Mouse (Mus musculus): ENCODE measurements around the gene Fads2. TPM values are rescaled to one million over a fixed set of nuclear protein-coding genes. Genes with fewer than 3 reads are reported as not detected.

The Fads2 gene
- 41.5 and 55.5 TPM in 2 replicates for total RNA-seq (2012; rRNA removed)

DNA sequence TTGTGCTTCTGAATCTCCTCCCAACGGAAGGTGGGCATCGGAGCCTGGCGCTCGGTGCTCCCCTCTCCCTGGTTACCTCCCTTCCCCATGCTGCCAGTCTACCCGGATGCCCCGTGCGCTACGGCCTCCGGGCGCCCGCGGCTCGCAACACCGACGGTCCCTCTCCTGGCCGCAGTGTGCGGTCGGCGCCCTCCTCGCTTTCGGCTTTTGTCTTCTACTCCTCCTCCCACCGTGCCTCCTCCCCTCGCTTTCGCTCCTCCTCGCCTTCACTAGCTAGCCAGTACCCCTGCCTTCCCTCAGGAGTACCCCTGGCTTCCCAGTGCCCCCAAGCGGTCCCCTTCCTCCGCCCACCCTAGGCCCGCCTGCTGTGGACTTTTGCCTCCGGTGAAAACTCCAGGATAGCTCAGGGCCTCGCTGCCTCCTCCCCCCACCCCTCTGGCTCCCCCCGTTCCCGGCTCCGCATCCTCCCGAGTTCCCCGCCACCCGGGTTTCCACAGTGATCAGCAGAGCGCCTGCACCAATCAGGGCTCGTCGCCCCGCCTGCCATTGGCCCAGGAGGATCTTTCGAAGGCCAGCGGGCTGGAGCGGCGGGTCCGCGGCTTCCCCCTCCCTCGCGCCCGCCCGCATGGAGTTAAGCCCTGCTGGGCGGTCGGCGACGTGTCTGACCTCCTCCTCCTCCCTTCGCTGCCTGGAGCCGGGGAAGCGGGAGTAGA lies at the start of gene Fads2:
Gene Fads2 (minus strand): TSS at position 406 of the 713 bp plus-strand sequence.
- Histone ChIP-seq H3K4me3 (ENCODE audit: insufficient read depth in 1 of 2, low read depth in 1 of 2, low read length in 2 of 2, poor library complexity in 1 of 2, severe bottlenecking in 1 of 2) (peak within 1 kb of the TSS; percentile 89 to 98), H3K4me1 (ENCODE audit: control insufficient read depth in 2 of 2, insufficient read depth in 2 of 2, low read length in 2 of 2, poor library complexity in 1 of 2) (peaks cover 3 to 13% of the 10 kb centered on the region in 2 experiments; a peak in 2 of 4 replicates), H3K9me3 (ENCODE audit: control insufficient read depth, insufficient read depth, low read depth, low read length) (no peaks in the 10 kb centered on the region), H3K9ac (ENCODE audit: insufficient read depth, low read depth, low read length, poor library complexity, severe bottlenecking) (peak within 1 kb of the TSS; percentile 88), H3K27ac (ENCODE audit: insufficient read depth, low read depth, low read length, poor library complexity, severe bottlenecking) (peak within 1 kb of the TSS; percentile 80), H3K36me3 (ENCODE audit: control insufficient read depth, insufficient read depth, low read length, poor library complexity, severe bottlenecking) (peaks cover 12% of the 10 kb centered on the region; the same call in 1 of the 2 replicates)
- TF ChIP-seq HCFC1 (IDR thresholded peaks at IDR 0.05; ENCODE audit: borderline replicate concordance, insufficient read depth, low read length) (no peak), ZNF384 (IDR thresholded peaks at IDR 0.05; ENCODE audit: low read depth, low read length) (no peak), ZC3H11A (IDR thresholded peaks at IDR 0.05; ENCODE audit: borderline replicate concordance, low read depth, low read length) (no peak), CHD2 (IDR thresholded peaks at IDR 0.05; ENCODE audit: low read depth, low read length) (no peak), MAFK (IDR thresholded peaks at IDR 0.05; ENCODE audit: insufficient read depth, low read depth, low read length) (no peak)
- DNase-seq (ENCODE audit: low read depth, low spot score), result peak; percentile 84
- in situ Hi-C loops (cut with MboI; ENCODE audit: low sequenced_read_pairs in 2 of 2, unreplicated experiment in 2 of 2), result no loop called here

DNA sequence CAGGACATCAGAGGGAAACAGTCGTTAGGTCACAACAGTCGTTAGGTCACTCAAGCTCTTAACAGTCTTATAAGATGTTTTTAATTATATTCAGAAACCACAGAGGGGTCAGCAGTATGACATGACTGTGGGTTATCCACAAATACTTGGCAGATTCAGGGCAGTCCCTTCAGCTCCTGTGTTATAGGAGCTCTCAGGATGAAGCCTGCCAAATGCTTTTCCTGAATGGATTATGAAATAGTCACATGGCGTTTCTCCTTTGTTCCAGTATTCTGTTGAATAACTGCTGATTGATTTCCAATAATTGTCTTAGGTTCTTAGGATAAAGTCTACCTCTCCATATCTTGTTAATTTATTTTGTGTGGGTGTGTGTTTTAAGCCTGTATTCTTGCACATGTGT lies 47.6 kb upstream of the Fads2 start:
- DNase-seq (ENCODE audit: low read depth, low spot score), result no peak

DNA sequence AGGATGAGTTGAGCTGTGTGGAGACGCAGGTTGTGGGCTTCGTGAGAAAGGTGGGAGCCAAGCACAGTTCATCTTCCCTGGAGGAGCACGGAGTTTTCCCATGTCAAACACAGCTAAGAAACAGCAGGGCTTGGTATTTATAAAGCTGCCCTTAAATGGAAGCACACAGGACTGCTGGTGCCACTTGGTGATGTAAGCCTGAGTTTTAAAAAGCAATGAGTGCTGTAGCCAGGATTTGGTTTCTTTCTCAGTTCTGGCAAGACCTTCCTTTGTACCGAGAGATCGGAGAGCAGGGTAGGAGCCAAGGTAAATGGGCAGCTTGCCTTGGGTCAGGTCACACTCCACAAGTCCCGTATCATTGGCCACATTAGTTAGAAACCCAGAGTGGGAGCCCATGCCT lies 47.0 kb upstream of the Fads2 start:
- in situ Hi-C loops (cut with MboI; ENCODE audit: low sequenced_read_pairs in 2 of 2, unreplicated experiment in 2 of 2), result no loop called here

More for the DNA sequence above, 47.6 kb upstream of the Fads2 start:
- Histone ChIP-seq H3K4me1 (ENCODE audit: control insufficient read depth in 2 of 2, insufficient read depth in 2 of 2, low read length in 2 of 2, poor library complexity in 1 of 2) (peaks cover 2 to 8% of the 10 kb centered on the region in 2 experiments; a peak in 2 of 4 replicates), H3K9ac (ENCODE audit: insufficient read depth, low read depth, low read length, poor library complexity, severe bottlenecking) (no peak overlapping the region), H3K4me3 (ENCODE audit: insufficient read depth in 1 of 2, low read depth in 1 of 2, low read length in 2 of 2, poor library complexity in 1 of 2, severe bottlenecking in 1 of 2) (no peak overlapping the region), H3K9me3 (ENCODE audit: control insufficient read depth, insufficient read depth, low read depth, low read length) (no peaks in the 10 kb centered on the region), H3K27ac (ENCODE audit: insufficient read depth, low read depth, low read length, poor library complexity, severe bottlenecking) (no peak overlapping the region), H3K36me3 (ENCODE audit: control insufficient read depth, insufficient read depth, low read length, poor library complexity, severe bottlenecking) (no peaks in the 10 kb centered on the region)
- TF ChIP-seq MAFK (IDR thresholded peaks at IDR 0.05; ENCODE audit: insufficient read depth, low read depth, low read length) (no peak), HCFC1 (IDR thresholded peaks at IDR 0.05; ENCODE audit: borderline replicate concordance, insufficient read depth, low read length) (no peak), ZNF384 (IDR thresholded peaks at IDR 0.05; ENCODE audit: low read depth, low read length) (no peak), CHD2 (IDR thresholded peaks at IDR 0.05; ENCODE audit: low read depth, low read length) (no peak), ZC3H11A (IDR thresholded peaks at IDR 0.05; ENCODE audit: borderline replicate concordance, low read depth, low read length) (no peak)
- in situ Hi-C loops (cut with MboI; ENCODE audit: low sequenced_read_pairs in 2 of 2, unreplicated experiment in 2 of 2), result no loop called here

DNA sequence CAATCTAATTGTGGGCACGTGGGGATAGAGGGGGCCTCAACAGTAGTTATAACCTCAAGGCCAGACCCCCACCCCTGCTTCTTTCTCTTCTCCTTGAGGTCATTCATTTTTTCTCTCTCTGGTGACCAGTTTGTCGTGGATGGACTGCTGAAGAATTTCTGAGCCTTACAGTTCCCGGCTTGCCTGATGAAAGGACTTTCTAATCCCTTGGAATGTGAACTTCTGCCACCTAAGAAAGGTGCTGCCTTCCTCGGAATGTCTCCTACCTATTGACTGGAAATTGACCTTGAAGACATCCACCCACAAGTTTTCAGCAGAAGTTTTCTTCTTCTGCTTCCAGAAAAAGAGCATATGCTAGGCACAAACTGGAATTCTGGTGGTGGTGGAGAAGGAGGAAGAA lies 42.9 kb upstream of the Fads2 start:
- peaks cover 2 to 13% of the 10 kb centered on the region in 2 experiments; a peak in 1 of 4 replicates for H3K4me1 ChIP-seq (ENCODE audit: control insufficient read depth in 2 of 2, insufficient read depth in 2 of 2, low read length in 2 of 2, poor library complexity in 1 of 2)
- no peak overlapping the region for H3K9ac ChIP-seq (ENCODE audit: insufficient read depth, low read depth, low read length, poor library complexity, severe bottlenecking)
- no peaks in the 10 kb centered on the region for H3K36me3 ChIP-seq (ENCODE audit: control insufficient read depth, insufficient read depth, low read length, poor library complexity, severe bottlenecking)
- no peak for TF ChIP-seq ZNF384 (IDR thresholded peaks at IDR 0.05; ENCODE audit: low read depth, low read length)
- no peak for TF ChIP-seq MAFK (IDR thresholded peaks at IDR 0.05; ENCODE audit: insufficient read depth, low read depth, low read length)
- no peak for TF ChIP-seq CHD2 (IDR thresholded peaks at IDR 0.05; ENCODE audit: low read depth, low read length)
- no peak for TF ChIP-seq ZC3H11A (IDR thresholded peaks at IDR 0.05; ENCODE audit: borderline replicate concordance, low read depth, low read length)
- TF ChIP-seq HCFC1 (IDR thresholded peaks at IDR 0.05; ENCODE audit: borderline replicate concordance, insufficient read depth, low read length), result no peak
- H3K27ac ChIP-seq (ENCODE audit: insufficient read depth, low read depth, low read length, poor library complexity, severe bottlenecking), result no peak overlapping the region
- no peak overlapping the region for H3K4me3 ChIP-seq (ENCODE audit: insufficient read depth in 1 of 2, low read depth in 1 of 2, low read length in 2 of 2, poor library complexity in 1 of 2, severe bottlenecking in 1 of 2)
- no peak for DNase-seq (ENCODE audit: low read depth, low spot score)
- H3K9me3 ChIP-seq (ENCODE audit: control insufficient read depth, insufficient read depth, low read depth, low read length), result no peaks in the 10 kb centered on the region
- in situ Hi-C loops (cut with MboI; ENCODE audit: low sequenced_read_pairs in 2 of 2, unreplicated experiment in 2 of 2), result no loop called here

More for the DNA sequence above, 47.0 kb upstream of the Fads2 start:
- H3K27ac ChIP-seq (ENCODE audit: insufficient read depth, low read depth, low read length, poor library complexity, severe bottlenecking), result no peak overlapping the region
- H3K4me1 ChIP-seq (ENCODE audit: control insufficient read depth in 2 of 2, insufficient read depth in 2 of 2, low read length in 2 of 2, poor library complexity in 1 of 2), result peaks cover 2 to 11% of the 10 kb centered on the region in 2 experiments; a peak in 2 of 4 replicates
- H3K9me3 ChIP-seq (ENCODE audit: control insufficient read depth, insufficient read depth, low read depth, low read length), result no peaks in the 10 kb centered on the region
- H3K36me3 ChIP-seq (ENCODE audit: control insufficient read depth, insufficient read depth, low read length, poor library complexity, severe bottlenecking), result no peaks in the 10 kb centered on the region
- TF ChIP-seq HCFC1 (IDR thresholded peaks at IDR 0.05; ENCODE audit: borderline replicate concordance, insufficient read depth, low read length) (no peak), CHD2 (IDR thresholded peaks at IDR 0.05; ENCODE audit: low read depth, low read length) (no peak), ZC3H11A (IDR thresholded peaks at IDR 0.05; ENCODE audit: borderline replicate concordance, low read depth, low read length) (no peak), ZNF384 (IDR thresholded peaks at IDR 0.05; ENCODE audit: low read depth, low read length) (no peak), MAFK (IDR thresholded peaks at IDR 0.05; ENCODE audit: insufficient read depth, low read depth, low read length) (no peak)
- H3K9ac ChIP-seq (ENCODE audit: insufficient read depth, low read depth, low read length, poor library complexity, severe bottlenecking), result no peak overlapping the region
- no peak for DNase-seq (ENCODE audit: low read depth, low spot score)
- no peak overlapping the region for H3K4me3 ChIP-seq (ENCODE audit: insufficient read depth in 1 of 2, low read depth in 1 of 2, low read length in 2 of 2, poor library complexity in 1 of 2, severe bottlenecking in 1 of 2)
